Mouse (Mus musculus): ENCODE data around the gene Apba2. TPM values are rescaled to one million over a fixed set of nuclear protein-coding genes. Genes with fewer than 3 reads are reported as not detected.

Gene Apba2
- total and polyA plus RNA-seq, 2 experiments from 2014 or later: 0.42 TPM; not detected in 1

DNA sequence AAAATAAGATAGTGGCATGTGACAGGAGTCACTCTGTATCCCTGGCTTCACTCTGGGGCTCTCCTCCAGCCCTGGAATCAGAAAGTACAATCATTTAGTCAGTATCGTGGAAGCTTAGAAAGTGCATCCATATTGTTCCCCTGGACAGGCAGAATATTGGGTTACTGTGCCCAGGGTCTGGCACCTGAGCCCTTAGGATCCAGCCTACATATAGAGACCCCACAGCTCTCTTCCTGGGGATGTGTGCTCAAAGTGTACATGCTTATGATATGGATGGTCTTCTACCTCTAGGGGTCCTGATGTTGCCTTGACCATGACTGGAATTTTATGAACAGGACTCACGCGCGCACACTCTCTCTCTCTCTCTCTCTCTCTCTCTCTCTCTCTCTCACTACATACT is 14.4 kb downstream of the Apba2 start:
- WGBS: 82% methylated on average over 4 of the region's 4 CpGs
- no peaks in the 10 kb centered on the region for H3K27me3 ChIP-seq (ENCODE audit: control insufficient read depth, insufficient read depth, low read length)
- H3K4me2 ChIP-seq (ENCODE audit: low read depth, low read length): no peak overlapping the region
- H3K9ac ChIP-seq (replicated peaks; ENCODE audit: low read depth, low read length): no peak overlapping the region
- H3K9me3 ChIP-seq (replicated peaks; ENCODE audit: control insufficient read depth, low read length): no peaks in the 10 kb centered on the region; the same call in 1 of the 2 replicates
- DNase-seq (ENCODE audit: low spot score): no peak
- no peaks in the 10 kb centered on the region for H3K36me3 ChIP-seq (replicated peaks; ENCODE audit: control insufficient read depth, insufficient read depth, low read length)
- H3K27ac ChIP-seq (ENCODE audit: low read depth): no peak overlapping the region
- TF ChIP-seq EP300 (IDR thresholded peaks at IDR 0.05; ENCODE audit: low read depth) (no peak), CTCF (IDR thresholded peaks at IDR 0.05; ENCODE audit: low read depth) (no peak)
- ATAC-seq (ENCODE audit: insufficient read depth, low read depth): no peak
- H3K4me3 ChIP-seq (ENCODE audit: low read depth, low read length): no peak overlapping the region
- H3K4me1 ChIP-seq (ENCODE audit: control insufficient read depth, insufficient read depth): no peaks in the 10 kb centered on the region

DNA sequence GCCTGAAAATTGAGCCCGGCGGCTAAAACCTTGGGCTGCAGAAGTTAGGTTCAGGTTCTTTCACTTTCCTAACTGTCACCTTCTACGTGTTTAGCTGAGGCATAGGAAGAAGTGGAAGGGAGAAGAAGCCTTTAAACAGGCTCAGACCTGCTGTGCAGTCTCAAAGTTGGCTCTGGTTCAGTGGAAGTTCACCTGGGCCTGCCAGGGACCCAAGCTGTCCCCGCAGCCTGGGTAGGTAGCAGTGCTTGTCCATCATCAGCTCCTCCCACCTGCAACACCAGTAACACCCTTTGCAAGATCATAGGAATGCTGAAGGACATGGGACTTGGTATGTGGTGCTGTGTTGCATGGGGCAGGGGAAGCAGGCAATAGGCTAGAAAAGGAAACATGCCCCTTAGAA is 17.6 kb downstream of the Apba2 start:
- 80% methylated on average over 4 of the region's 4 CpGs for WGBS
- ATAC-seq (ENCODE audit: insufficient read depth, low read depth): no peak

DNA sequence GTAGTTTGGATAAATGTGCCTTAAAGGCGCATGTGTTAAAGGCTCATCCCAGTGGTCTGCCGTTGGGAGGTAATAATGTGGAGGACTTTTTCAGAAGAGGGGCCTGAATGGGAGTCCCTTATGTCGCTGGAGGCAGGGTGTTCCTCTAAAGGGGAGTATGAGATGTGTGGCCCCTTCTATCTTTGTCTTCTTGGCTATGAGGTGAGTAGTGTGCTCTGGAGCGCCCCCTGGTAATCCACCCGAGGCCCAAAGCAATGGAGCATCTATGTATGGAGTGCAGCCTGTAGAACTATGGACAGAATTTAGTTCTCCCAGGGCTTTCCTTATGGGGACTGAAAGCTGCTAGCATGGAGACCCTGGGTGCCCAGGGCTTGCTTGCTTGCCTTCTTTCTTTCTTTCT is 18.0 kb downstream of the Apba2 start:
- ATAC-seq (ENCODE audit: insufficient read depth, low read depth): no peak
- H3K9me3 ChIP-seq (replicated peaks; ENCODE audit: control insufficient read depth, low read length): no peaks in the 10 kb centered on the region; the same call in 1 of the 2 replicates
- no peak for TF ChIP-seq EP300 (IDR thresholded peaks at IDR 0.05; ENCODE audit: low read depth)
- TF ChIP-seq CTCF (IDR thresholded peaks at IDR 0.05; ENCODE audit: low read depth): no peak

More for the DNA sequence above, 17.6 kb downstream of the Apba2 start:
- Histone ChIP-seq H3K27me3 (ENCODE audit: control insufficient read depth, insufficient read depth, low read length) (no peaks in the 10 kb centered on the region), H3K27ac (ENCODE audit: low read depth) (no peak overlapping the region), H3K9ac (replicated peaks; ENCODE audit: low read depth, low read length) (no peak overlapping the region), H3K4me3 (ENCODE audit: low read depth, low read length) (no peak overlapping the region), H3K36me3 (replicated peaks; ENCODE audit: control insufficient read depth, insufficient read depth, low read length) (no peaks in the 10 kb centered on the region), H3K4me2 (ENCODE audit: low read depth, low read length) (no peak overlapping the region), H3K9me3 (replicated peaks; ENCODE audit: control insufficient read depth, low read length) (no peaks in the 10 kb centered on the region; the same call in 1 of the 2 replicates), H3K4me1 (ENCODE audit: control insufficient read depth, insufficient read depth) (no peaks in the 10 kb centered on the region)
- TF ChIP-seq CTCF (IDR thresholded peaks at IDR 0.05; ENCODE audit: low read depth) (no peak), EP300 (IDR thresholded peaks at IDR 0.05; ENCODE audit: low read depth) (no peak)
- DNase-seq (ENCODE audit: low spot score): no peak

DNA sequence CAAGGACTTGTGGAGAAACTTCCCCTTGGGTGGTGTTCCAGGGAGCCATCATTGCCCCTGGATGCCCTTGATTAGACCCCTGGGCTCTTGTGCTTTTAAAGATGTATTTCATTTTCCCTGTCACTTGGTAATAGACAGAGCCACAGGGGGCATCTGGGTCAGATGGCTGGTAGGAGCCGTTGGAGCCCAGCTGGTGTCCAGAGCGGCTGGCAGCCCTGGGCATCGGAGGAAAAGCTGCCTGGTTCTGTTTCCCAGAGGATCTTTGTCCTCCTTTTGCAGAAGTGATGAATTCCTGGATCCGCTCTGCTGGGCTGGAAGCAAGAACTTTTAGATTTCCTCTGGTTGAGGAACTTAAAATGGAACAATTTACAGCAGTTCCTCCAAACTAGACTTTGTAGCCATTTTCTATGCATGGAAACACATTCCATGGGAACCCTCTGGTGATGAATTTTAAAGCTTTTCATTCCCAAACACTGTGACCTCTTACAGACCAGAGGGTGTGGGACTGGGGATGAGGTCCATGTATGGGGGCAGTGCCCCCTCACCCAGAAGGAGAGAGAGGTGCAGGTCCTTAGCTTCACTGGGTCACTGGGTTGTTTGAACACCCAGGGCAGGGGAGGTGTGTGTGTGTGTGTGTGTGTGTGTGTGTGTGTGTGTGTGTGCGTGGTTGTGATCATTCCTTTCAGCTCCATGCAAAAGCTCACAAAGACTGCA is 20.3 kb downstream of the Apba2 start:
- WGBS: 71% methylated on average over 5 of the region's 5 CpGs
- H3K27ac ChIP-seq (ENCODE audit: low read depth): no peak overlapping the region
- TF ChIP-seq CTCF (IDR thresholded peaks at IDR 0.05; ENCODE audit: low read depth) (no peak), EP300 (IDR thresholded peaks at IDR 0.05; ENCODE audit: low read depth) (no peak)
- no peaks in the 10 kb centered on the region for H3K27me3 ChIP-seq (ENCODE audit: control insufficient read depth, insufficient read depth, low read length)
- H3K4me1 ChIP-seq (ENCODE audit: control insufficient read depth, insufficient read depth): no peaks in the 10 kb centered on the region
- no peak overlapping the region for H3K9ac ChIP-seq (replicated peaks; ENCODE audit: low read depth, low read length)
- no peak for DNase-seq (ENCODE audit: low spot score)
- no peaks in the 10 kb centered on the region for H3K9me3 ChIP-seq (replicated peaks; ENCODE audit: control insufficient read depth, low read length)
- no peak for ATAC-seq (ENCODE audit: insufficient read depth, low read depth)
- no peaks in the 10 kb centered on the region for H3K36me3 ChIP-seq (replicated peaks; ENCODE audit: control insufficient read depth, insufficient read depth, low read length)
- H3K4me3 ChIP-seq (ENCODE audit: low read depth, low read length): no peak overlapping the region
- H3K4me2 ChIP-seq (ENCODE audit: low read depth, low read length): no peak overlapping the region

More for the DNA sequence above, 18.0 kb downstream of the Apba2 start:
- no peak for DNase-seq (ENCODE audit: low spot score)
- Histone ChIP-seq H3K36me3 (replicated peaks; ENCODE audit: control insufficient read depth, insufficient read depth, low read length) (no peaks in the 10 kb centered on the region), H3K27ac (ENCODE audit: low read depth) (no peak overlapping the region), H3K4me1 (ENCODE audit: control insufficient read depth, insufficient read depth) (no peaks in the 10 kb centered on the region), H3K27me3 (ENCODE audit: control insufficient read depth, insufficient read depth, low read length) (no peaks in the 10 kb centered on the region), H3K9ac (replicated peaks; ENCODE audit: low read depth, low read length) (no peak overlapping the region), H3K4me2 (ENCODE audit: low read depth, low read length) (no peak overlapping the region), H3K4me3 (ENCODE audit: low read depth, low read length) (no peak overlapping the region)
- 57% methylated on average over 5 of the region's 5 CpGs for WGBS

DNA sequence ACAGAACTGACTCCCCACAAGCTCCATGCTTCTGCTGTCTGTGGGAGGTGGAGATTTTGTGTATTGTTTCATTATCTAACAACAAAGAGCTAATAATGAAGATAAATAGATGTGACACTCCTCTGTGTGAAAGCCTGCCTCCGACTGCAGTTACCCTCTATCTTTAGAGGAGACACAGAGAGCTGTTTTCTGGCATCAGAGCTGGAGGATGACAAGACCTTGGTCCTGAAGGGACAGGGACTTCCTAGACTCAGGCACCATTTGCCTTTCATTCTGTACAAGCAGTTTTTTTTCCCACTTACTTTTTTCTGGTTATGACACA is 20.9 kb downstream of the Apba2 start:
- Histone ChIP-seq H3K4me3 (ENCODE audit: low read depth, low read length) (no peak overlapping the region), H3K4me2 (ENCODE audit: low read depth, low read length) (no peak overlapping the region), H3K27me3 (ENCODE audit: control insufficient read depth, insufficient read depth, low read length) (no peaks in the 10 kb centered on the region), H3K27ac (ENCODE audit: low read depth) (no peak overlapping the region), H3K9me3 (replicated peaks; ENCODE audit: control insufficient read depth, low read length) (no peaks in the 10 kb centered on the region), H3K4me1 (ENCODE audit: control insufficient read depth, insufficient read depth) (no peaks in the 10 kb centered on the region), H3K36me3 (replicated peaks; ENCODE audit: control insufficient read depth, insufficient read depth, low read length) (no peaks in the 10 kb centered on the region), H3K9ac (replicated peaks; ENCODE audit: low read depth, low read length) (no peak overlapping the region)
- ATAC-seq (ENCODE audit: insufficient read depth, low read depth): no peak
- WGBS: 30% methylated on average over 1 of the region's 1 CpGs
- no peak for DNase-seq (ENCODE audit: low spot score)
- TF ChIP-seq CTCF (IDR thresholded peaks at IDR 0.05; ENCODE audit: low read depth) (no peak), EP300 (IDR thresholded peaks at IDR 0.05; ENCODE audit: low read depth) (no peak)

DNA sequence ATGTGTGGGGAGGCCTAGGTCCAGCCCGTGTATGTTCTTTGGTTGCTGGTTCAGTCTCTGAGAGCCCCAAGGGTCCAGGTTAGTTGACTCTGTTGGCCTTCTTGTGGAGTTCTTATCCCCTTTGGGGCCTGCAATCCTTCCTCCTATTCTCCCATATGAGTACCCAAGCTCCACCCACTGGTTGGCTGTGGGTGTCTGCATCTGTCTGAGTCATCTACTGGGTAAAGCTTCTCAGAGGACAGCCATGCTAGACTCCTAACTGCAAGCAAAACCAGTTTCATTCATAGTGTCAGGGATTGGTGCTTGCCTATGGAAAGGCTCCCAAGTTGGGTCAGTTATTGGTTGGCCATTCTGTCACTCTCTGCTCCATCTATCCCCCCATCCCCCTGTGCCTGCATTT is 29.8 kb downstream of the Apba2 start:
- Histone ChIP-seq H3K9ac (replicated peaks; ENCODE audit: low read depth, low read length) (no peak overlapping the region), H3K9me3 (replicated peaks; ENCODE audit: control insufficient read depth, low read length) (0 out of 2 replicates have a peak, but pooled peaks cover 4% of the 10 kb centered on the region), H3K4me1 (ENCODE audit: control insufficient read depth, insufficient read depth) (no peaks in the 10 kb centered on the region), H3K36me3 (replicated peaks; ENCODE audit: control insufficient read depth, insufficient read depth, low read length) (no peaks in the 10 kb centered on the region), H3K27ac (ENCODE audit: low read depth) (no peak overlapping the region), H3K4me3 (ENCODE audit: low read depth, low read length) (no peak overlapping the region), H3K27me3 (ENCODE audit: control insufficient read depth, insufficient read depth, low read length) (no peaks in the 10 kb centered on the region), H3K4me2 (ENCODE audit: low read depth, low read length) (no peak overlapping the region)
- WGBS: 83% methylated on average over 1 of the region's 1 CpGs
- DNase-seq (ENCODE audit: low spot score) (no peak), ATAC-seq (ENCODE audit: insufficient read depth, low read depth) (no peak)
- no peak for TF ChIP-seq CTCF (IDR thresholded peaks at IDR 0.05; ENCODE audit: low read depth)
- no peak for TF ChIP-seq EP300 (IDR thresholded peaks at IDR 0.05; ENCODE audit: low read depth)

Measured in heart, postnatal 0 days (tissue).